Mouse (Mus musculus) ES-E14 (cell line): ENCODE measurements around the gene Fat4.

Experiments used
- CHD2 ChIP-seq: IDR thresholded peaks from 2 replicates; pipeline ENCODE4 v1.6.1; 2014; ENCODE audit warnings: mild to moderate bottlenecking, low read depth, low read length, inconsistent platforms
- HCFC1 ChIP-seq: IDR thresholded peaks from 2 replicates; pipeline ENCODE4 v1.6.1; 2012; ENCODE audit warnings: low read length, inconsistent platforms, borderline replicate concordance; ENCODE audit not compliant: insufficient read depth
- ZNF384 ChIP-seq: IDR thresholded peaks from 2 replicates; pipeline ENCODE4 v1.6.1; 2012; ENCODE audit warnings: low read depth, low read length, inconsistent platforms

DNA sequence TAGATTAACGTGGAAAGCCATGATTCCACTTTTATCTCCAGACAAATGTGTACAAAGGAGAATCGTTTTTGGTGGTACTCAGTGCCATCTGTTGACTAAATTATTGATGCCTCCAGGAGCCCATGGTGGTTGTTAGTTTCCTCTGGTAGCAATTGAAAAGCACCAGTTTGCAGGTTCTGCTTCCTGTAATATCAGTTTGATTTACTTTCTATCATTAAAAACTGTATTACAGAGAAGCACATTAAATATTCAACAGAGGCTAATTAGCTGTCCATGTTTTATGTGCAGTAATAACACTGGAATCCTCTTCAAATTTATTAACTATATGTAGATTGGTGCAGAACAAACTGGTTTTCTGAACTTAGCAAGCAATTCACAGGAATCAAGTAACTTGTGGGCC lies 149.4 kb downstream of the Fat4 start:
- no peak for TF ChIP-seq HCFC1
- TF ChIP-seq CHD2, result no peak
- no peak for TF ChIP-seq ZNF384
